Mouse (Mus musculus) liver, embryonic 12.5 days (tissue): ENCODE results near the gene Atp1a4. TPM values are rescaled to one million over a fixed set of nuclear protein-coding genes. Genes with fewer than 3 reads are reported as not detected.
A peak's percentile ranks its signal among the peaks of the same experiment; 100 is the strongest.
"Not testable (repeated sequence)": the region's sequence is repeated elsewhere in the genome, so short reads cannot be mapped to it uniquely, and the experiment has no call there.

Source experiments
- ATAC-seq: fragments of 200-750 bp; cut with Nextera tagmentation; 2 replicates; pipeline ENCODE4 v1.8.0; 2017; ENCODE audit warnings: moderate number of reproducible peaks, mild to moderate bottlenecking, moderate library complexity
- H3K27ac ChIP-seq: fragments of 300-500 bp; sonication (generic); 2 replicates; pipeline ENCODE4 v1.5.1; 2016; ENCODE audit warnings: mild to moderate bottlenecking
- H3K27me3 ChIP-seq: fragments of 300-500 bp; sonication (generic); replicated peaks from 2 replicates; pipeline ENCODE4 v1.6.1; 2016; ENCODE audit warnings: mild to moderate bottlenecking, moderate library complexity
- H3K36me3 ChIP-seq: fragments of 300-500 bp; sonication (generic); 2 replicates; pipeline ENCODE4 v1.6.1; 2016; ENCODE audit warnings: mild to moderate bottlenecking, moderate library complexity
- H3K4me1 ChIP-seq: fragments of 300-500 bp; sonication (generic); 2 replicates; pipeline ENCODE4 v1.6.1; 2016
- H3K4me2 ChIP-seq: fragments of 300-500 bp; sonication (generic); 2 replicates; pipeline ENCODE4 v1.6.1; 2016; ENCODE audit warnings: mild to moderate bottlenecking, moderate library complexity
- H3K4me3 ChIP-seq: fragments of 300-500 bp; sonication (generic); 2 replicates; pipeline ENCODE4 v1.5.1; 2016; ENCODE audit warnings: mild to moderate bottlenecking, moderate library complexity
- H3K9ac ChIP-seq: fragments of 300-500 bp; sonication (generic); 2 replicates; pipeline ENCODE4 v1.6.1; 2016; ENCODE audit warnings: mild to moderate bottlenecking, moderate library complexity
- H3K9me3 ChIP-seq: fragments of 300-500 bp; sonication (generic); replicated peaks from 2 replicates; pipeline ENCODE4 v1.6.1; 2016; ENCODE audit warnings: mild to moderate bottlenecking, moderate library complexity
- WGBS: fragments of 180-500 bp; shearing (Covaris S2); methylation state at CpG from one replicate; pipeline ENCODE4 v1.1.7; 2016; ENCODE audit not compliant: insufficient replicate concordance; 5-methylcytosine and 5-hydroxymethylcytosine counted together
- polyA plus RNA-seq: library from polyadenylated mRNA; unstranded; fragments of >200 nt; fragmentation: Nextera tagmentation; extraction: Ambion mirVana; gene quantifications from 2 replicates; pipeline ENCODE4 v1.2.1, GENCODE M21; 2016

Gene Atp1a4
- polyA plus RNA-seq, 1 experiment from 2014 or later = not detected

DNA sequence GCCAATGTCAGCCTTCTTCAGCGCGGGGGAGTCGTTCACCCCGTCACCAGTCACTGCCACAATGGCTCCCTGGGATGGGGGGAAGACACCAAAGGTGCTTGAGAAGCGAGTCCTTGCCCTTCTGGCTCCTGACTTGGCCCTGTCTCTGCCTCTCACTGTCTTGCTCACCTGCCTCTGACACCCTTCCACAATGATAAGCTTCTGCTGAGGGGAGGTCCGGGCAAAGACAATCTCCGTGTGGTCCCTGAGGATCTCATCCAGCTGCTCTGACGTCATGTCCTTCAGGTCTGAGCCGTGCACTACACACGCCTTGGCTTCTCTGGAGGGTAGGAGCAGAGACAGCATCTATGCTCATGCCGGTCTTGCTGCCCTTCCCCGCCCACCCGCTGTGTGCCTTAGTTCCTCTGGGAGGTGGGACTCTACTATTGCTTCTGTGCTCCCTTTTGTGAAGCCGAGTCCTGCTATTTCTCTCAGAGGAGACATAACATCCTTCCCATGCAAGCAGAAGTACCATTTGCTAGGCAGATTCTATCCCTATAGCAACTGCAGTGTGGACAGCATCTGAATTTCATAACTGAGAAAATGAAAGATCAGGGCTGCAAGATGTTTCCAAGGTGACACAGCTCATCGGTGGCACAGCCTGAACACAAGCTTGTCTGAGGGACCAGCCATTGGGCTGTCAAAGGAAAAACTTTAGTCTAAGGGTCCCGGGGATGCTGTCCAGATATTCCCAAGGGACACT lies 21.7 kb upstream of the Atp1a4 start:
- ATAC-seq = no peak
- Histone ChIP-seq H3K4me2 (no peak overlapping the region), H3K36me3 (no peaks in the 10 kb centered on the region), H3K4me3 (no peak overlapping the region), H3K4me1 (no peaks in the 10 kb centered on the region), H3K9ac (no peak overlapping the region), H3K27ac (no peak overlapping the region), H3K9me3 (no peaks in the 10 kb centered on the region), H3K27me3 (peaks cover 11% of the 10 kb centered on the region; the same call in 1 of the 2 replicates)
- WGBS = 65% methylated on average over 16 of the region's 16 CpGs

DNA sequence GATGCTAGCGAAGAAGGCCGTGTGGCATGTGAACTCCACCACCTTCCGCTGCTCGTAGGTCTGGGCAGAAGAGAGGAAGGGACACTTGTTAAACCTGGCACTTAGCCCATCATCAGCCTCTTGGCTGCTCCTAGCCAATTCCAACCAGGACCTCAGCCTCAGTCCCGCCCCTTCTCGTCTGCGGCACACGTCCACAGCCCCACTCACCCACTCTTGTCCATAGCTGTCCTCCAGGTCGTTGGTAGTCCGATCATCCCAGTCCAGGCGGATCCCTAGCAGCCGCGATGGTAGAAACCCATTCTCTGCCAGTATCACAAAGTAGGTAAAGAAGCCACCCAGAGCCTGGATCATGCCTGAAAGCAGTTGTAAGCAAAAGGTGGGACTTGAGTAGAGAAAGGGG lies 20.1 kb upstream of the Atp1a4 start:
- no peaks in the 10 kb centered on the region for H3K36me3 ChIP-seq
- H3K4me2 ChIP-seq = no peak overlapping the region
- 0 out of 2 replicates have a peak, but pooled peaks cover 2% of the 10 kb centered on the region for H3K27me3 ChIP-seq
- WGBS = 84% methylated on average over 13 of the region's 13 CpGs
- H3K4me1 ChIP-seq = no peaks in the 10 kb centered on the region
- no peak overlapping the region for H3K27ac ChIP-seq
- H3K9me3 ChIP-seq = no peaks in the 10 kb centered on the region
- no peak overlapping the region for H3K4me3 ChIP-seq
- no peak overlapping the region for H3K9ac ChIP-seq
- no peak for ATAC-seq

DNA sequence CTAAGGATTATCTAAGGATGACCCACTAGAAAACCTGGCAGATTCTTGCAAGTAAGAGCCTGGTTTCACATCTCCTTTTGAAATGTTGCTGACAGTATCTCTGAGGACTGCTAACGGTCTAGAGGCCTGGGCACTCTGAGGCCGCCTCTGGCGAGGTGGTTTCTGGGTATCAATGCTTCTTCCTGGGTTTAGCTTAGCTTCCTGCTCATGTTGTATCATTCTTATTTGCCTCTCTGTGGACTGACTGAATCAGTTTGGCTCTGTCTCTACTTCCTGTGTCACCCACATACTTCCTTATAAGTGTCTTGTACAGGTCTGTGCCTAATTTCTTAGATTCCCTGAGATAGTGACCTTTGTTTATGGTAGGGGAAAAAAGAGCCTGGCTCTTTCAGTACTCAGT lies 19.0 kb upstream of the Atp1a4 start:
- H3K27me3 ChIP-seq = 0 out of 2 replicates have a peak, but pooled peaks cover 2% of the 10 kb centered on the region
- no peaks in the 10 kb centered on the region for H3K36me3 ChIP-seq
- no peak overlapping the region for H3K4me3 ChIP-seq
- no peaks in the 10 kb centered on the region for H3K4me1 ChIP-seq
- H3K9me3 ChIP-seq = no peaks in the 10 kb centered on the region
- ATAC-seq = no peak
- H3K4me2 ChIP-seq = no peak overlapping the region
- no peak overlapping the region for H3K27ac ChIP-seq
- no peak overlapping the region for H3K9ac ChIP-seq
- WGBS = 17% methylated on average over 3 of the region's 3 CpGs

DNA sequence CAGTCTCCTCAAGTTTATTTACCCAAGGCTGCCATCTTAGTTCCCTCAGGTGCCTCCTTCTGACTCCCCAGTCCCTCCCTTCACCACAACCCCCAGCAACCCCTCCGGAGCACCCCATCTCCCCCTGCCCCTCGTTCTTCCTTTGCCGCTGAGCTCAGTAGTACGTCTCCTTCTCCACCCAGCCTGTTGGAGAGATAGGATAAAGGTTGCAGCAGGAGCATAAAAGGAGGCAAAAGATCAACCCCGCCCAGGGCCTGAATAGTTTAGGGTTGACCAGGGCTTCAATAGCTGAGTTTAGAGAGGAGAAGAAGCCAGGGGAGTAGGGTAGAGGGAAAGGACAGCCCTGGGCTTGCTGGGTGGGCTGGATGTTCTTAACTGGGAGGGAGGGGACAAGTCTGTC lies 16.3 kb upstream of the Atp1a4 start:
- Histone ChIP-seq H3K4me1 (no peaks in the 10 kb centered on the region), H3K4me3 (no peak overlapping the region), H3K27me3 (no peaks in the 10 kb centered on the region), H3K4me2 (no peak overlapping the region), H3K9ac (no peak overlapping the region), H3K36me3 (no peaks in the 10 kb centered on the region), H3K27ac (no peak overlapping the region), H3K9me3 (no peaks in the 10 kb centered on the region)
- WGBS = 72% methylated on average over 5 of the region's 5 CpGs
- no peak for ATAC-seq

DNA sequence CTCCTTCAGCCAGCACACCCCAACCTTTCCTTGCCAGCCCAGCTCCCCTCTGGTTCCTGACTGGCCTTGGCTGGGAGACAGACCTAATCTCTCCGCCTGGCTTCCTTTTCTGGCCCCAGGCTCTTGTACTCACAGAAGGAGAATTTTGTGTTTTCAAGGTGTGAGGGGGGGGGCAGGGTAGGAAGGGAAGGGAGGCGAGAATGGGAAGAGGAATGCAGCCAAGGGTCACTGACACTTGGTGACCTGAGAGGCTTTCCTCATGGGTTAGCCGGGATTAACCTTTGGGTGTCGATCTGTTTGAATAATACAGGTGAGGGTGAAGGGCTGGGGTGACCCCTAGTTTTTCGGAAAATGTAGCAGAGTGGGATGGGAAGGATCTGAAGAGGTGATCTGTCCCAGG lies 15.9 kb upstream of the Atp1a4 start:
- no peak for ATAC-seq
- Histone ChIP-seq H3K27me3 (no peaks in the 10 kb centered on the region), H3K9ac (no peak overlapping the region), H3K36me3 (no peaks in the 10 kb centered on the region), H3K4me1 (no peaks in the 10 kb centered on the region), H3K9me3 (no peaks in the 10 kb centered on the region), H3K4me2 (no peak overlapping the region), H3K27ac (no peak overlapping the region), H3K4me3 (no peak overlapping the region)
- 61% methylated on average over 5 of the region's 5 CpGs for WGBS

DNA sequence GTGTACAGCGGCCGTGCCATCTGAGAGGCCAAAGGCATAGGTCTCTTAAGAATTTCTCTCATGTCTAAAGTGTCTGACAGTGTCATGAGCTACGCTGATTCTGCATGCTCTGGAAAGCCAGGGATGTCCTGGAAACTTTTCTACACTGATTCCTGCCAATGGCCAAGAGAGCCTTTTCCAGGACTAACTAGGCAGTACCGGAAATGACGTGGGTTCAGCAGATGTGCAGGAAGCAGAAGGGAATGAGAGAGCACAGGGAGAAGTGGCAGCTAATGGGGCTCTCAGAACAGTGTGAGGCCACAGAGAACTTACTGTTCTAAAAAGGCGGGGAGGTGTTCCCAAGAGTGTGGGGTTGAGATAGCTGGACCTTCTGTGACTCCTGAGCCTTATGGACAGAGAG lies 15.2 kb upstream of the Atp1a4 start:
- no peak overlapping the region for H3K27ac ChIP-seq
- H3K4me3 ChIP-seq = no peak overlapping the region
- H3K27me3 ChIP-seq = no peaks in the 10 kb centered on the region
- no peak overlapping the region for H3K4me2 ChIP-seq
- no peaks in the 10 kb centered on the region for H3K9me3 ChIP-seq
- H3K4me1 ChIP-seq = no peaks in the 10 kb centered on the region
- no peaks in the 10 kb centered on the region for H3K36me3 ChIP-seq
- H3K9ac ChIP-seq = no peak overlapping the region
- no peak for ATAC-seq
- 67% methylated on average over 6 of the region's 6 CpGs for WGBS

DNA sequence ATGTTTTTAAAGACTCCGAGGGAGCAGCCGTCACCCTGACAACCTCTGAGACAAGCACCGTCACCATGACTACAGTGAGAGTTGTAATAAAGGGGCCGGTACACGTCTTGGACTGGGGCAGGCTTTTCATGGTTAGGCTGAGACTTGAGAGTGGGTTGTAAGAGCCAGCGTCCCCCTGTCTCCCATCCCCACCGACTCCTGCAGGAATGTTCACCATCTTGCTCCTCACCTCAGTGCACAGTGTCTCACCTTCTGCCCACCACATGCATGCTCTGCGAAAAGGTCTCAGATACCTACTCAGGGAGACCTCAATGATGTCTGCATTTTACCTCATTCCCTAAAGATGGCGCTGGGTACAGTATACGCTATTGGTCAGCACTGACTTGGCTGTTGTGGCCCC lies 13.6 kb upstream of the Atp1a4 start:
- H3K27ac ChIP-seq = no peak overlapping the region
- H3K27me3 ChIP-seq = no peaks in the 10 kb centered on the region
- H3K4me1 ChIP-seq = no peaks in the 10 kb centered on the region
- WGBS = 74% methylated on average over 10 of the region's 10 CpGs
- no peaks in the 10 kb centered on the region for H3K36me3 ChIP-seq
- no peaks in the 10 kb centered on the region for H3K9me3 ChIP-seq
- H3K9ac ChIP-seq = no peak overlapping the region
- no peak for ATAC-seq
- H3K4me3 ChIP-seq = no peak overlapping the region
- H3K4me2 ChIP-seq = no peak overlapping the region

DNA sequence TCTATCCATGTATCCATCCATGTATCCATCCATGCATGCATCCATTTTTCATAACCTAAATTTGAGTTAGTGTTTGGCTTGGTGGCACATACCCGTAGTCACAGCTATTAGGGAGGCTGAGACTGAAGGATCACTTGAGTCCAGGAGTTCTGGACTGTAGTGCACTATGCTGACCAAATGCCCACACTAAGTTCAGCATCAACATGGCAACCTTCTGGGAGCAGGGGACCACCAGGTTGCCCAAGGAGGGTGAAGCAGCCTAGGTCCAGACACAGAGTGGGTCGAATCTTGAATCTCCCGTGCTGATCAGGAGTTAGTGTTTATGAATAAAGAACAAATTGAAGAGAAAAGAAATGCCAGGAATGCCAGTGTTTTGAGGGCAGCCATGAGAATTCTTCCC lies 13.0 kb upstream of the Atp1a4 start:
- Histone ChIP-seq H3K27ac (no peak overlapping the region), H3K27me3 (no peaks in the 10 kb centered on the region)
- WGBS = 85% methylated on average over 3 of the region's 3 CpGs

DNA sequence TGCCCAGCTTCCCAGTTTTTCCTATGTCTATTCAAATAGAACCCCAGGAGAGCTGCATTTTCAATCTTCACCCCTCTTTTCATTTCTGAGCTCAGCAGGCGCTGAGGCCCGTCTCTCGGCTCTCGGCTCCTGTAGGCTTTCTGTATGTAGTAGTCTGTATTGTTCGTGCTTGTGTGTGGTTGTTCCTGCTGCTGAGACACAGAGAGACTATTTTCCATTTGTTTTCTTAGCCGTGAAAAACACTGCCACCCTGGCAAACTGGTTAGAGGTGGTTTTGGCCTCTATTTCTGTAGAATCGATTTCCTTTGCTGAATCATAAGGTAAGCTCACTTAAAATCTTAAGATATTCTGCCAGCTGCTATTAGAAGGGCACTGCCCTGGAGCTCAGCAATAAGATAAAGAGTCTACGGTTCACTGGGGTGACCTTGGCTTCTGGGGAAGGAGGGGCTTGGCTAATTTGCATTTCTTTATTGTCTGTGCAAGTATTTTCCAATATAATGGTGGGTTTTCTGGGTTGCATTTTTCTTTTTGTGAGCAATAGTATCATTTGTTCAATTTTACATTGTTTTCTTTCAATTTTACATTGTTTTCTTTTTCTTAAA lies 3.4 kb upstream of the Atp1a4 start, which contains the start of gene Igsf8:
TSS of gene Igsf8 (plus strand) at position 165 of the 602 bp plus-strand sequence.
- ATAC-seq = no peak
- no peaks in the 10 kb centered on the region for H3K9me3 ChIP-seq
- WGBS = 69% methylated on average over 8 of the region's 8 CpGs
- no peak within 1 kb of the TSS for H3K9ac ChIP-seq
- no peak within 1 kb of the TSS for H3K4me3 ChIP-seq
- no peaks in the 10 kb centered on the region for H3K27me3 ChIP-seq
- H3K4me1 ChIP-seq = no peaks in the 10 kb centered on the region
- no peak within 1 kb of the TSS for H3K27ac ChIP-seq
- no peak within 1 kb of the TSS for H3K4me2 ChIP-seq
- no peaks in the 10 kb centered on the region for H3K36me3 ChIP-seq

More for the DNA sequence above, 13.0 kb upstream of the Atp1a4 start:
- Histone ChIP-seq H3K36me3 (no peaks in the 10 kb centered on the region), H3K9ac (no peak overlapping the region), H3K9me3 (no peaks in the 10 kb centered on the region), H3K4me2 (no peak overlapping the region), H3K4me3 (no peak overlapping the region), H3K4me1 (no peaks in the 10 kb centered on the region)
- no peak for ATAC-seq

DNA sequence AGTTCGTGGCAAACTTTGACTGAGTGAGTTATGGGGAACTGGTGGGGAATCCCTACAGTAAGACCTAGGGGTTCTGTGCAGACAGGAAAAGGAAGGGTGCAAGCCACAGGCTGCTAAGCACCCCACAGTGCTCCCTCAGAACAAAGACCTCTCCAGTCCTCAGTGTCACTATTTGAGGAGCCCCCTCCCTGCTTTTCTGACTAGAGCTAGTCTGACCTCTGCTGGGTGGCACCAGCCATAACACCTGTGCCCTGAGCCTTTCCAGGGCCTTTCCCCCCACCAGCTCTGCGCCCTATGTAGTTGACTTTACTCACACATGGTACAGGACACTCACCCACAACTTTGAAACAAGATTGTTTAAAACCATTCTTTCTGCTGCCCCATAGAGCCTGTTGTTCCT lies 10.5 kb downstream of the Atp1a4 start:
- no peaks in the 10 kb centered on the region for H3K4me1 ChIP-seq
- ATAC-seq = no peak
- H3K4me3 ChIP-seq = no peak overlapping the region
- no peak overlapping the region for H3K9ac ChIP-seq
- H3K27ac ChIP-seq = no peak overlapping the region
- H3K36me3 ChIP-seq = no peaks in the 10 kb centered on the region
- peaks cover 44% of the 10 kb centered on the region for H3K27me3 ChIP-seq
- no peak overlapping the region for H3K4me2 ChIP-seq
- 36% methylated on average over 2 of the region's 2 CpGs for WGBS
- no peaks in the 10 kb centered on the region for H3K9me3 ChIP-seq

DNA sequence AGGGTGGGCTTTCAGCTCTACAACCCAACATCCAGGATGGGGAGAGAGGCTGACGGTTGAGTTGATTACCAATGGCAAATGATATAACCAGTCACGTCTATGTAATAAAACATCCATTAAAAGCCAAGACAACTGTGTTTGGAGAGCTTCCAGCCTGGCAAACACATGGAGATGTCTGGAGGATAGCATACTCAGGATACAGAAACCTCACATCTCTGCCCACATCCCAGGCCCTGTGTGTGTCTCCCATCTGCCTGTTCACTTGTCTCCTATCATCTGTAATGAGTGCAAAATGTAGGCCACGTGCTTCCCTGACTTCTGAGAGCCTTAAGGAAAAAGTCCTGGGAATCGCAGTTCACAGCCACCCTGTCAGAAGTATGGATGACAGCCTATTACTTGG lies 11.0 kb downstream of the Atp1a4 start:
- Histone ChIP-seq H3K36me3 (no peaks in the 10 kb centered on the region), H3K27ac (no peak overlapping the region), H3K4me2 (no peak overlapping the region), H3K4me1 (no peaks in the 10 kb centered on the region), H3K9ac (no peak overlapping the region), H3K9me3 (no peaks in the 10 kb centered on the region), H3K27me3 (peaks cover 49% of the 10 kb centered on the region), H3K4me3 (no peak overlapping the region)
- 64% methylated on average over 4 of the region's 4 CpGs for WGBS
- no peak for ATAC-seq

DNA sequence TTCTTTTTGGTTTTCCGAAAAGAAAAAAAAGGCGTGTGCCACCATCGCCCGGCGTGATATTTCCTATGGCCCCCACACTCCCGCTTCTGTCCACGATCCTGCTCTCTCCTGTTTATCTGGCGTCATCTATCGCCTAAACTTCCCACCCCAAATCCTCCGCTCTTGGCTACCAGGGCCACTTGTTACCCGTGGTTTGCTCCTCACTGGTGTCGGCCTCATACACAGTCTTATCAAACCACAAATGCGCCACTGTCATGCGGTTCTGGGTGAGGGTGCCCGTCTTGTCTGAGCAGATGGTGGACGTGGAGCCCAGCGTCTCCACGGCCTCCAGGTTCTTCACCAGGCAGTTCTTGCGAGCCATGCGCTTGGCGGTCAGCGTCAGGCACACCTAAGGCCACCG lies 13.6 kb downstream of the Atp1a4 start:
- not testable (repeated sequence) for H3K4me1 ChIP-seq, H3K36me3 ChIP-seq, H3K9me3 ChIP-seq, ATAC-seq, H3K27ac ChIP-seq, H3K9ac ChIP-seq
- Histone ChIP-seq H3K4me3 (0 out of 2 replicates have a peak overlapping the region, but pooled peaks have one; percentile 4), H3K4me2 (peak overlapping the region; percentile 34), H3K27me3 (peaks cover 50% of the 10 kb centered on the region)
- WGBS = 20% methylated on average over 23 of the region's 23 CpGs
